Mouse (Mus musculus): ENCODE measurements at regions not wholly inside any gene's neighbourhood (a gene's known extent, or its start where the extent isn't known, plus 50 kb on each side); places are given as distances from the start of the nearest gene placed in this dataset.

GRCm38 (mm10) chr4:152755756-152756155 lies 278.1 kb upstream of the Kcnab2 start:
- TF ChIP-seq POLR2A (IDR thresholded peaks at IDR 0.05; ENCODE audit: borderline replicate concordance, control insufficient read depth, low read depth, low read length), result no peak
- TF ChIP-seq CTCF (IDR thresholded peaks at IDR 0.05; ENCODE audit: control insufficient read depth, insufficient read depth, low read length), result no peak
